Mouse (Mus musculus): ENCODE measurements around the gene Tmcc1. TPM values are rescaled to one million over a fixed set of nuclear protein-coding genes. Genes with fewer than 3 reads are reported as not detected.
"Not testable (repeated sequence)": the region's sequence is repeated elsewhere in the genome, so short reads cannot be mapped to it uniquely, and the experiment has no call there.

Tmcc1 gene
- polyA plus RNA-seq, 1 experiment, result 20.5 TPM

- H3K4me3 ChIP-seq (ENCODE audit: low read depth, low read length), result no peak overlapping the region
- no peaks in the 10 kb centered on the region for H3K4me1 ChIP-seq (ENCODE audit: control insufficient read depth, insufficient read depth, low read length)
- no peaks in the 10 kb centered on the region; the same call in 1 of the 2 replicates for H3K27me3 ChIP-seq (ENCODE audit: control insufficient read depth, insufficient read depth, low read length, poor library complexity, severe bottlenecking)
- TF ChIP-seq EP300 (IDR thresholded peaks at IDR 0.05; ENCODE audit: insufficient read depth, low read depth, low read length), result no peak
- TF ChIP-seq POLR2A (IDR thresholded peaks at IDR 0.05; ENCODE audit: insufficient read depth, low read length), result no peak
- TF ChIP-seq CTCF (IDR thresholded peaks at IDR 0.05; ENCODE audit: low read depth, low read length), result no peak
- no peak overlapping the region for H3K27ac ChIP-seq (ENCODE audit: insufficient read depth, low read length)
- H3K9me3 ChIP-seq (replicated peaks; ENCODE audit: control insufficient read depth, insufficient read depth, low read length, poor library complexity, severe bottlenecking), result no peaks in the 10 kb centered on the region
- no peak overlapping the region for H3K9ac ChIP-seq (ENCODE audit: low read depth, poor library complexity, severe bottlenecking)
- no peaks in the 10 kb centered on the region for H3K36me3 ChIP-seq (ENCODE audit: control insufficient read depth, insufficient read depth, low read length, poor library complexity, severe bottlenecking)
These were observed 121.0 kb downstream of the Tmcc1 start for GRCm38 (mm10) chr6:116072221-116072745.

GRCm38 (mm10) chr6:116071781-116072180 lies 121.5 kb downstream of the Tmcc1 start:
- Histone ChIP-seq H3K36me3 (ENCODE audit: control insufficient read depth, insufficient read depth, low read length, poor library complexity, severe bottlenecking) (no peaks in the 10 kb centered on the region), H3K9ac (ENCODE audit: low read depth, poor library complexity, severe bottlenecking) (no peak overlapping the region), H3K4me1 (ENCODE audit: control insufficient read depth, insufficient read depth, low read length) (no peaks in the 10 kb centered on the region), H3K4me3 (ENCODE audit: low read depth, low read length) (no peak overlapping the region), H3K9me3 (replicated peaks; ENCODE audit: control insufficient read depth, insufficient read depth, low read length, poor library complexity, severe bottlenecking) (no peaks in the 10 kb centered on the region), H3K27ac (ENCODE audit: insufficient read depth, low read length) (no peak overlapping the region), H3K27me3 (ENCODE audit: control insufficient read depth, insufficient read depth, low read length, poor library complexity, severe bottlenecking) (no peaks in the 10 kb centered on the region; the same call in 1 of the 2 replicates)
- TF ChIP-seq CTCF (IDR thresholded peaks at IDR 0.05; ENCODE audit: low read depth, low read length) (no peak), POLR2A (IDR thresholded peaks at IDR 0.05; ENCODE audit: insufficient read depth, low read length) (no peak), EP300 (IDR thresholded peaks at IDR 0.05; ENCODE audit: insufficient read depth, low read depth, low read length) (no peak)

- Histone ChIP-seq H3K9me3 (replicated peaks; ENCODE audit: control insufficient read depth, insufficient read depth, low read length, poor library complexity, severe bottlenecking) (no peaks in the 10 kb centered on the region), H3K27me3 (ENCODE audit: control insufficient read depth, insufficient read depth, low read length, poor library complexity, severe bottlenecking) (no peaks in the 10 kb centered on the region; the same call in 1 of the 2 replicates), H3K4me1 (ENCODE audit: control insufficient read depth, insufficient read depth, low read length) (no peaks in the 10 kb centered on the region), H3K9ac (ENCODE audit: low read depth, poor library complexity, severe bottlenecking) (no peak overlapping the region), H3K27ac (ENCODE audit: insufficient read depth, low read length) (no peak overlapping the region), H3K4me3 (ENCODE audit: low read depth, low read length) (no peak overlapping the region), H3K36me3 (ENCODE audit: control insufficient read depth, insufficient read depth, low read length, poor library complexity, severe bottlenecking) (no peaks in the 10 kb centered on the region)
- TF ChIP-seq CTCF (IDR thresholded peaks at IDR 0.05; ENCODE audit: low read depth, low read length), result no peak
- no peak for TF ChIP-seq EP300 (IDR thresholded peaks at IDR 0.05; ENCODE audit: insufficient read depth, low read depth, low read length)
- TF ChIP-seq POLR2A (IDR thresholded peaks at IDR 0.05; ENCODE audit: insufficient read depth, low read length), result no peak
These were observed 122.7 kb downstream of the Tmcc1 start for GRCm38 (mm10) chr6:116070558-116070957.

GRCm38 (mm10) chr6:116063516-116063915 lies 129.8 kb downstream of the Tmcc1 start:
- Histone ChIP-seq H3K27ac (ENCODE audit: insufficient read depth, low read length) (no peak overlapping the region), H3K27me3 (ENCODE audit: control insufficient read depth, insufficient read depth, low read length, poor library complexity, severe bottlenecking) (no peaks in the 10 kb centered on the region), H3K4me1 (ENCODE audit: control insufficient read depth, insufficient read depth, low read length) (no peaks in the 10 kb centered on the region), H3K9ac (ENCODE audit: low read depth, poor library complexity, severe bottlenecking) (no peak overlapping the region), H3K4me3 (ENCODE audit: low read depth, low read length) (no peak overlapping the region), H3K36me3 (ENCODE audit: control insufficient read depth, insufficient read depth, low read length, poor library complexity, severe bottlenecking) (no peaks in the 10 kb centered on the region), H3K9me3 (replicated peaks; ENCODE audit: control insufficient read depth, insufficient read depth, low read length, poor library complexity, severe bottlenecking) (no peaks in the 10 kb centered on the region)
- TF ChIP-seq POLR2A (IDR thresholded peaks at IDR 0.05; ENCODE audit: insufficient read depth, low read length), result no peak
- TF ChIP-seq CTCF (IDR thresholded peaks at IDR 0.05; ENCODE audit: low read depth, low read length), result no peak
- TF ChIP-seq EP300 (IDR thresholded peaks at IDR 0.05; ENCODE audit: insufficient read depth, low read depth, low read length), result no peak

- not testable (repeated sequence) for H3K9ac ChIP-seq (ENCODE audit: low read depth, poor library complexity, severe bottlenecking); H3K4me1 ChIP-seq (ENCODE audit: control insufficient read depth, insufficient read depth, low read length); H3K27ac ChIP-seq (ENCODE audit: insufficient read depth, low read length)
These were observed 133.7 kb downstream of the Tmcc1 start for GRCm38 (mm10) chr6:116059542-116059941.

GRCm38 (mm10) chr6:116058541-116059300 lies 134.6 kb downstream of the Tmcc1 start:
- Histone ChIP-seq H3K27me3 (ENCODE audit: control insufficient read depth, insufficient read depth, low read length, poor library complexity, severe bottlenecking) (no peaks in the 10 kb centered on the region), H3K27ac (ENCODE audit: insufficient read depth, low read length) (no peak overlapping the region), H3K36me3 (ENCODE audit: control insufficient read depth, insufficient read depth, low read length, poor library complexity, severe bottlenecking) (no peaks in the 10 kb centered on the region), H3K4me3 (ENCODE audit: low read depth, low read length) (no peak overlapping the region), H3K9me3 (replicated peaks; ENCODE audit: control insufficient read depth, insufficient read depth, low read length, poor library complexity, severe bottlenecking) (no peaks in the 10 kb centered on the region), H3K4me1 (ENCODE audit: control insufficient read depth, insufficient read depth, low read length) (peaks cover 5% of the 10 kb centered on the region), H3K9ac (ENCODE audit: low read depth, poor library complexity, severe bottlenecking) (no peak overlapping the region)
- TF ChIP-seq EP300 (IDR thresholded peaks at IDR 0.05; ENCODE audit: insufficient read depth, low read depth, low read length), result no peak
- no peak for TF ChIP-seq CTCF (IDR thresholded peaks at IDR 0.05; ENCODE audit: low read depth, low read length)
- no peak for TF ChIP-seq POLR2A (IDR thresholded peaks at IDR 0.05; ENCODE audit: insufficient read depth, low read length)

More at GRCm38 (mm10) chr6:116059542-116059941, 133.7 kb downstream of the Tmcc1 start:
- H3K9me3 ChIP-seq (replicated peaks; ENCODE audit: control insufficient read depth, insufficient read depth, low read length, poor library complexity, severe bottlenecking); H3K36me3 ChIP-seq (ENCODE audit: control insufficient read depth, insufficient read depth, low read length, poor library complexity, severe bottlenecking); H3K4me3 ChIP-seq (ENCODE audit: low read depth, low read length); H3K27me3 ChIP-seq (ENCODE audit: control insufficient read depth, insufficient read depth, low read length, poor library complexity, severe bottlenecking): not testable (repeated sequence)
